Mouse (Mus musculus): ENCODE results near the gene Tex21. TPM values are rescaled to one million over a fixed set of nuclear protein-coding genes. Genes with fewer than 3 reads are reported as not detected.

Tex21 gene
- not detected in 2 replicates for polyA plus RNA-seq (2014; fragmentation: Nextera tagmentation; extraction: Ambion mirVana)

DNA sequence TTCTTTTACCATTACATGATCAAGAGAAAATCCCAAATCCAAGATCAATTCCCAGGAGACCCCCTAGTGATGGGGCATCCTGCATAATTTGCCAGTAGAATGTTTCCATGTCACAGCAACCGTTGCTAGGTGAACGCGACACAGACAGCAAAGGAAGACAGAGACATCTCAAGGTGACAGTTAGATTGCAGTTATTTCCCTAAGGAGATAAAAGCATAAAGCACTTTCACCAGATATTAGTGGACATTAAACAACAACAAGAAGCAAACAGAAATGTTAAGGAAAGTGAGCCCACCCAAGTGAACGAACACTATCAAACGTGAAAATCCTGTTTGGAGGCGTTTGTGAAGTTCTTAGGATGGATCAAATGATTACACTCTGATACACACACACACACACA, at the start of gene Tex21:
Tex21 (minus strand) TSS at position 101 of the 400 bp plus-strand sequence.
- Histone ChIP-seq H3K4me3 (ENCODE audit: low read depth, low read length) (no peak within 1 kb of the TSS), H3K36me3 (ENCODE audit: control insufficient read depth, insufficient read depth, low read length) (no peaks in the 10 kb centered on the region), H3K4me2 (no peak within 1 kb of the TSS), H3K4me1 (ENCODE audit: control insufficient read depth, insufficient read depth, low read length) (no peaks in the 10 kb centered on the region), H3K9ac (ENCODE audit: low read length) (no peak within 1 kb of the TSS), H3K9me3 (ENCODE audit: control insufficient read depth, low read length) (no peaks in the 10 kb centered on the region), H3K27ac (ENCODE audit: low read depth, low read length) (no peak within 1 kb of the TSS), H3K27me3 (ENCODE audit: control insufficient read depth, insufficient read depth, low read length) (no peaks in the 10 kb centered on the region)
- DNase-seq (ENCODE audit: low spot score, missing footprints) (no peak), ATAC-seq (ENCODE audit: low FRiP score) (no peak)
- WGBS, result 78% methylated on average over 6 of the region's 6 CpGs

DNA sequence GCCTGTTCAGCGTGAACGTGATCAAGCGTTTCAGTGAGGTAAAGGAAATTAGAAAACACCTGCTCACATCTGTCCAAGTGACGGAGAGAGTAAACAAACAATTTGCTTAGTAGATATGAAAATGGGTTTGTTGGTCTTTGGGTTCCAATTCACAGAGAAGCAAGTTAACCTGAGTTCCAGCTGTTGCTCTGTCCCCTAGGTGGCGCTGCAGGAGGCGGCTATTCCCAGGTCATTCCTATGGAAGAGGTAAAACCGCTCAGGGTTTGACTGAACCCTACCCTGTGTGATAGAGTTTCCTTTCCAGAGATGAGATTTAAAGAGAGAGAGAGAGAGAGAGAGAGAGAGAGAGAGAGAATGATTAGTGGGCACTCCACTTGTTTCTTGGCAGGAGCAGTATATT, 46.6 kb upstream of the Tex21 start:
- H3K27me3 ChIP-seq (ENCODE audit: control insufficient read depth, insufficient read depth, low read length), result no peaks in the 10 kb centered on the region
- ATAC-seq (ENCODE audit: low FRiP score) (no peak), DNase-seq (ENCODE audit: low spot score, missing footprints) (peak; percentile 87)
- no peaks in the 10 kb centered on the region for H3K9me3 ChIP-seq (ENCODE audit: control insufficient read depth, low read length)
- WGBS, result 66% methylated on average over 7 of the region's 7 CpGs
- no peak overlapping the region for H3K4me3 ChIP-seq (ENCODE audit: low read depth, low read length)
- H3K4me2 ChIP-seq, result no peak overlapping the region
- H3K4me1 ChIP-seq (ENCODE audit: control insufficient read depth, insufficient read depth, low read length), result no peaks in the 10 kb centered on the region
- peaks cover 8% of the 10 kb centered on the region for H3K36me3 ChIP-seq (ENCODE audit: control insufficient read depth, insufficient read depth, low read length)
- H3K9ac ChIP-seq (ENCODE audit: low read length), result no peak overlapping the region
- no peak overlapping the region for H3K27ac ChIP-seq (ENCODE audit: low read depth, low read length)

DNA sequence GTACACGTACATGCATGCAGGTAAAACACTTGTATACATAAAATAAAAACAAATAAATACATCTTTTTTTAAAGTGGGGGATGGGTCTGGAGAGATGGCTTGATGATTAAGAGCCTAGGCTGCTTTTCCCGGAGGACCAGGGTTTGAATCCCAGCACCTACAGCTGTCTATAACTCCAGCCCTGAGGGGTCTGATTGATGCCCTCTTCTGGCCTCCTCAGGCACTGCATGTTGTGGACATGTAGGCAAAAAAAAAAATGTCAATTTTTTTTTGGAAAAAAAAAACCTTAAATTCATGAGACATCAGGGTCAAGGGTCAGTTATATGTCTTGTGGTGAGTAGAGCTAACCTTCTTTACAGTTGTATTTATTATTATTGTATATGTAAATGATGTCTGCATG, 43.7 kb upstream of the Tex21 start:
- Histone ChIP-seq H3K27me3 (ENCODE audit: control insufficient read depth, insufficient read depth, low read length) (no peaks in the 10 kb centered on the region), H3K36me3 (ENCODE audit: control insufficient read depth, insufficient read depth, low read length) (peaks cover 8% of the 10 kb centered on the region), H3K4me3 (ENCODE audit: low read depth, low read length) (no peak overlapping the region), H3K4me1 (ENCODE audit: control insufficient read depth, insufficient read depth, low read length) (0 out of 2 replicates have a peak, but pooled peaks cover 2% of the 10 kb centered on the region), H3K9me3 (ENCODE audit: control insufficient read depth, low read length) (no peaks in the 10 kb centered on the region), H3K9ac (ENCODE audit: low read length) (no peak overlapping the region), H3K27ac (ENCODE audit: low read depth, low read length) (no peak overlapping the region), H3K4me2 (no peak overlapping the region)
- DNase-seq (ENCODE audit: low spot score, missing footprints), result peak; percentile 53
- ATAC-seq (ENCODE audit: low FRiP score), result no peak
- 98% methylated on average over 2 of the region's 2 CpGs for WGBS

DNA sequence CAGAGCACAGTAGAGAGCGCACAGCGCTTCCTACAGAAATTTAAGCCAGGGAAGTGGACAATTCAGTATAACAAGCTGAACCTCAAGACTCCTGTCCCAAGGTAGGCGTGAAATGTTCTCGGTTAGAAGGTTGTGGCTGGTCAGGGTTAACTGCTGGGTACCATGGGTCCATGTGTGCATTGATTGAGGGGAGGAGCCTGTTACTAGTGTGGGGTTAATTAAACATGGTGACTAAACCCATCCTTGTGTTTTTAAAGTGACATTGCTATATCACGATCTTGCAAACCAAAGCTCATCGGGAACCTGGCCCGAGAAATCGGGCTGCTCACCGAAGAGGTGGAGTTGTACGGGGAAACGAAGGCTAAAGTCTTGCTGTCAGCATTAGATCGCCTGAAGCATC, 42.9 kb upstream of the Tex21 start:
- no peak overlapping the region for H3K4me3 ChIP-seq (ENCODE audit: low read depth, low read length)
- no peak overlapping the region for H3K27ac ChIP-seq (ENCODE audit: low read depth, low read length)
- no peak for ATAC-seq (ENCODE audit: low FRiP score)
- peaks cover 8% of the 10 kb centered on the region for H3K36me3 ChIP-seq (ENCODE audit: control insufficient read depth, insufficient read depth, low read length)
- no peak overlapping the region for H3K4me2 ChIP-seq
- H3K4me1 ChIP-seq (ENCODE audit: control insufficient read depth, insufficient read depth, low read length), result 0 out of 2 replicates have a peak, but pooled peaks cover 2% of the 10 kb centered on the region
- WGBS, result 96% methylated on average over 12 of the region's 12 CpGs
- H3K9me3 ChIP-seq (ENCODE audit: control insufficient read depth, low read length), result no peaks in the 10 kb centered on the region
- peak; percentile 69 for DNase-seq (ENCODE audit: low spot score, missing footprints)
- no peaks in the 10 kb centered on the region for H3K27me3 ChIP-seq (ENCODE audit: control insufficient read depth, insufficient read depth, low read length)
- H3K9ac ChIP-seq (ENCODE audit: low read length), result no peak overlapping the region

DNA sequence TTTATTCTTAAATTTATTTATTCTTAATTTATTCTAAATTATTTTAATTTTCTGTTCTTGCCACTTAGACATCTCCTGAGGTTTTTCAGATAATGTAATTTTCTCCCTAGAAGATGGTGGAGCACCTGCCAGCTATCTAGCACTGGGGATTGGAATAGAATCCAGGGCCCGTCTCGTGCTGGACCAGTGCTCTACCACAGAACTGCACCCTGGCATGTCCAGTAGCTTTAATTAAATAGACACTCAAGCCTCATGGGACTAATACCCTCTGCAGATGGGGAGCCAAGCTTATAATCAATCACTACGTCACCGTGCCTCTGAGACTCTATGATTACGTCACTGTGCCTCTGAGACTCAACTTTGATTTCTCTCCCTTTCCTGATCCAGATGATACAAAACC, 41.9 kb upstream of the Tex21 start:
- ATAC-seq (ENCODE audit: low FRiP score) (peak; percentile 67; the same call in 1 of the 2 replicates), DNase-seq (ENCODE audit: low spot score, missing footprints) (no peak)
- no peaks in the 10 kb centered on the region for H3K9me3 ChIP-seq (ENCODE audit: control insufficient read depth, low read length)
- WGBS, result 70% methylated on average over 5 of the region's 5 CpGs
- 0 out of 2 replicates have a peak, but pooled peaks cover 2% of the 10 kb centered on the region for H3K4me1 ChIP-seq (ENCODE audit: control insufficient read depth, insufficient read depth, low read length)
- no peak overlapping the region for H3K27ac ChIP-seq (ENCODE audit: low read depth, low read length)
- H3K27me3 ChIP-seq (ENCODE audit: control insufficient read depth, insufficient read depth, low read length), result no peaks in the 10 kb centered on the region
- H3K4me3 ChIP-seq (ENCODE audit: low read depth, low read length), result no peak overlapping the region
- H3K4me2 ChIP-seq, result no peak overlapping the region
- peaks cover 8% of the 10 kb centered on the region for H3K36me3 ChIP-seq (ENCODE audit: control insufficient read depth, insufficient read depth, low read length)
- H3K9ac ChIP-seq (ENCODE audit: low read length), result no peak overlapping the region

DNA sequence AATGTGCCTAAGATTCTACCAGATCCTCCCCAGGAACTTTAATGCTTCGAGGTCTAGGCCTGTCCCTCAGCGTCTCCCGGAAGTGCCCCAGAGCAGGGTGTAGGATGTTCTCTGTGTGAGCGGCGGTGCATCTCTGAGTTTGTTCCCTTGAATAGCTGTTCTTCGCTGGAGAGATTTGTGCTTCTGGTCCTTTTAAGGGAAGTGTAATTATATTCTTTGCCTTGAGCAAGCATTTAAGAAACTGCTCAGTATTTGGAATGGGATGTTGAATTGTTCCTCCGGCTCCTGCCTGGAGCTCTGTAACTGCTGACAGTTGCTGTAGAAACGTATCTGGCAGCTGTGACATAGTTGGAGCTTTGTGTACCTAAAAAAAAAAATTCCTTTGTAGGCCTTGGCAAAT, 41.4 kb upstream of the Tex21 start:
- Histone ChIP-seq H3K4me3 (ENCODE audit: low read depth, low read length) (no peak overlapping the region), H3K4me1 (ENCODE audit: control insufficient read depth, insufficient read depth, low read length) (0 out of 2 replicates have a peak, but pooled peaks cover 2% of the 10 kb centered on the region), H3K9me3 (ENCODE audit: control insufficient read depth, low read length) (no peaks in the 10 kb centered on the region), H3K27me3 (ENCODE audit: control insufficient read depth, insufficient read depth, low read length) (no peaks in the 10 kb centered on the region), H3K27ac (ENCODE audit: low read depth, low read length) (peak overlapping the region; percentile 69), H3K9ac (ENCODE audit: low read length) (no peak overlapping the region), H3K4me2 (no peak overlapping the region), H3K36me3 (ENCODE audit: control insufficient read depth, insufficient read depth, low read length) (peaks cover 8% of the 10 kb centered on the region)
- ATAC-seq (ENCODE audit: low FRiP score), result no peak
- peak; percentile 83 for DNase-seq (ENCODE audit: low spot score, missing footprints)
- WGBS, result 53% methylated on average over 8 of the region's 8 CpGs

DNA sequence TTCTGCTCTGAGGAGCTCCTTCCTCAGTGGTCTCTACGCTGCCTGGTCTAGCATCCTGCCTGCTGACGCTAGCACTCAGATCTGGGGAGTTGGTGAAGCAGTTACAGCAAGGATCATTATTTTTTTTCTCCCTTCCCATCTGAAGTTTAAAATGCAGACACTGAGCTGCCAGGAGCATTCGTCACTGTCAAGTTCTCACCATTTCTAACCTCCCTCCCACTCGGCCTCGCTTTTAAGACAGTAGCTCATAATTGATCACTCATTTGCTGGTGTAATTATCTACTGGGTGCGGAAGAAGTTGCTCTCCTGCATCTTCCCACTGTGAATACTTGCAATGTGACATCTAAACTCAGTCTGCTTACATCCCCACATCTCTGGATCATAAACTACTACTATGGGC, 38.9 kb upstream of the Tex21 start:
- Histone ChIP-seq H3K27me3 (ENCODE audit: control insufficient read depth, insufficient read depth, low read length) (no peaks in the 10 kb centered on the region), H3K9me3 (ENCODE audit: control insufficient read depth, low read length) (no peaks in the 10 kb centered on the region), H3K4me1 (ENCODE audit: control insufficient read depth, insufficient read depth, low read length) (0 out of 2 replicates have a peak, but pooled peaks cover 2% of the 10 kb centered on the region), H3K36me3 (ENCODE audit: control insufficient read depth, insufficient read depth, low read length) (no peaks in the 10 kb centered on the region), H3K9ac (ENCODE audit: low read length) (no peak overlapping the region), H3K4me3 (ENCODE audit: low read depth, low read length) (no peak overlapping the region), H3K4me2 (no peak overlapping the region), H3K27ac (ENCODE audit: low read depth, low read length) (no peak overlapping the region)
- ATAC-seq (ENCODE audit: low FRiP score) (no peak), DNase-seq (ENCODE audit: low spot score, missing footprints) (no peak)
- WGBS, result 97% methylated on average over 6 of the region's 6 CpGs

DNA sequence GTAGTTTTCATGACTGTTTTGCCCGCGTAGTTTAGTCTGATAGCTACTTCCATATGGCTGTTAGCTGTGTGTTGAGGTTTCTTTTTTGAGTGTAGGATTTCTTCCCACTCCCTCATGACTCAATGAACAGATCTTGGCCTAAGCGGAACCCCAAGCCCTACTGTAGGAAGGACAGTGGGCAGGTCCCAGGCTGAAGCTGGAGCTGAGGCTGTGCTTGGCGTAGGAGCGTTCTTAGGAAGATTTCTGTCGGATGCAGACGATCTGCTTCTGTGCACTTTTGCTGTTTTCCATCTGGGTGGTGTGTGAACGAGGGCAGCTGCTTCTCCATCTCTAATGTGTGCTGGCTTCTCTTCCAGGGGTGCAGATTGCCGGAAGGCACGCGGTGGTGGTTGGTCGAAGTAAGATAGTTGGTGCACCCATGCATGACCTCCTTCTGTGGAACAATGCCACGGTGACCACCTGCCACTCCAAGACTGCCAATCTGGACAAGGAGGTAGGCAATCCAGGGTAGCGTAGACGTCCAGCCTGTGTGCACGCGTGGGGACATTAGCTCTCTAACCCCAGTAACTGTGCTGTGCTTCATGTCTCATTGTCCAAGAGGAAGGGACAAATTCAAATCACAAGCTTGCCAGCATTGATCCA, 36.1 kb upstream of the Tex21 start:
- H3K36me3 ChIP-seq (ENCODE audit: control insufficient read depth, insufficient read depth, low read length), result no peaks in the 10 kb centered on the region; the same call in 1 of the 2 replicates
- H3K4me3 ChIP-seq (ENCODE audit: low read depth, low read length), result no peak overlapping the region
- DNase-seq (ENCODE audit: low spot score, missing footprints) (no peak), ATAC-seq (ENCODE audit: low FRiP score) (no peak)
- no peak overlapping the region for H3K27ac ChIP-seq (ENCODE audit: low read depth, low read length)
- 92% methylated on average over 17 of the region's 17 CpGs for WGBS
- no peaks in the 10 kb centered on the region for H3K9me3 ChIP-seq (ENCODE audit: control insufficient read depth, low read length)
- H3K27me3 ChIP-seq (ENCODE audit: control insufficient read depth, insufficient read depth, low read length), result no peaks in the 10 kb centered on the region
- no peak overlapping the region for H3K4me2 ChIP-seq
- H3K4me1 ChIP-seq (ENCODE audit: control insufficient read depth, insufficient read depth, low read length), result no peaks in the 10 kb centered on the region
- no peak overlapping the region for H3K9ac ChIP-seq (ENCODE audit: low read length)

DNA sequence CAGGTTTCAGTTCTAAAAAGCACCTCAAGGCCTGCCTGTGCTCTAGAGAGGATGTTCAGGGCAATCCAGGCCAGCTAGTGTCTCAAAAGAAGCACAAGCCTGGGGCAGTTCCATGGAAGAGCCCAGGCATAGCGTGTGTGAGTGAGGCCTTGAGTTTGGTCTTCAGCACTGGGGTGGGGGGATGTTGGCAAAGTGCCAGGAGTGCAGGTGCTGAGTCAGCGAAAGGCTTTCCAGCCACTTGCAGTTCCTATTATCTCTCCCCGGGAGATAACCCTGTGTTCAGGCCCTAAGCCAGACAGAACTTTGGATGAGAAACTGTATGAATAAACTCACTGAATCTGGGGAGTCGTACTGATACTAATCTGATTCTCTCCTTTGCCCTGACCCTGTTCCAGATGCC, 35.6 kb upstream of the Tex21 start:
- 85% methylated on average over 4 of the region's 4 CpGs for WGBS
- no peak overlapping the region for H3K27ac ChIP-seq (ENCODE audit: low read depth, low read length)
- DNase-seq (ENCODE audit: low spot score, missing footprints) (no peak), ATAC-seq (ENCODE audit: low FRiP score) (no peak)
- no peaks in the 10 kb centered on the region for H3K4me1 ChIP-seq (ENCODE audit: control insufficient read depth, insufficient read depth, low read length)
- no peak overlapping the region for H3K9ac ChIP-seq (ENCODE audit: low read length)
- H3K27me3 ChIP-seq (ENCODE audit: control insufficient read depth, insufficient read depth, low read length), result no peaks in the 10 kb centered on the region
- H3K4me2 ChIP-seq, result no peak overlapping the region
- no peaks in the 10 kb centered on the region for H3K9me3 ChIP-seq (ENCODE audit: control insufficient read depth, low read length)
- no peaks in the 10 kb centered on the region; the same call in 1 of the 2 replicates for H3K36me3 ChIP-seq (ENCODE audit: control insufficient read depth, insufficient read depth, low read length)
- no peak overlapping the region for H3K4me3 ChIP-seq (ENCODE audit: low read depth, low read length)

Measured in midbrain, embryonic 11.5 days (tissue).